Mouse (Mus musculus) hindbrain, embryonic 12.5 days (tissue): Measurements from ENCODE around the gene Gm14214. TPM values are rescaled to one million over a fixed set of nuclear protein-coding genes. Genes with fewer than 3 reads are reported as not detected.

ENCODE experiments used
- ATAC-seq: fragments of 200-750 bp; cut with Nextera tagmentation; 2 replicates; pipeline ENCODE4 v1.8.0; 2017; ENCODE audit warnings: moderate TSS enrichment; ENCODE audit not compliant: low FRiP score
- H3K27ac ChIP-seq: fragments of 300-500 bp; sonication (generic); 2 replicates; pipeline ENCODE4 v1.5.1; 2016; ENCODE audit warnings: mild to moderate bottlenecking
- H3K27me3 ChIP-seq: fragments of 300-500 bp; sonication (generic); 2 replicates; pipeline ENCODE4 v1.6.1; 2016; ENCODE audit warnings: mild to moderate bottlenecking
- H3K36me3 ChIP-seq: fragments of 300-500 bp; sonication (generic); 2 replicates; pipeline ENCODE4 v1.6.1; 2016; ENCODE audit warnings: mild to moderate bottlenecking
- H3K4me1 ChIP-seq: fragments of 300-500 bp; sonication (generic); 2 replicates; pipeline ENCODE4 v1.6.1; 2016
- H3K4me2 ChIP-seq: fragments of 300-500 bp; sonication (generic); replicated peaks from 2 replicates; pipeline ENCODE4 v1.6.1; 2016; ENCODE audit warnings: mild to moderate bottlenecking
- H3K4me3 ChIP-seq: fragments of 300-500 bp; sonication (generic); 2 replicates; pipeline ENCODE4 v1.5.1; 2016; ENCODE audit warnings: mild to moderate bottlenecking
- H3K9ac ChIP-seq: fragments of 300-500 bp; sonication (generic); 2 replicates; pipeline ENCODE4 v1.6.1; 2016; ENCODE audit warnings: mild to moderate bottlenecking, moderate library complexity
- H3K9me3 ChIP-seq: fragments of 300-500 bp; sonication (generic); replicated peaks from 2 replicates; pipeline ENCODE4 v1.6.1; 2016; ENCODE audit warnings: mild to moderate bottlenecking
- WGBS: fragments of 180-500 bp; shearing (Covaris S2); methylation state at CpG from one replicate; pipeline ENCODE4 v1.1.7; 2016; 5-methylcytosine and 5-hydroxymethylcytosine counted together
- polyA plus RNA-seq: library from polyadenylated mRNA; unstranded; fragments of >200 nt; fragmentation: Nextera tagmentation; extraction: Ambion mirVana; gene quantifications from 2 replicates; pipeline ENCODE4 v1.2.1, GENCODE M21; 2016

The Gm14214 gene
- polyA plus RNA-seq, 1 experiment from 2014 or later, result not detected

DNA sequence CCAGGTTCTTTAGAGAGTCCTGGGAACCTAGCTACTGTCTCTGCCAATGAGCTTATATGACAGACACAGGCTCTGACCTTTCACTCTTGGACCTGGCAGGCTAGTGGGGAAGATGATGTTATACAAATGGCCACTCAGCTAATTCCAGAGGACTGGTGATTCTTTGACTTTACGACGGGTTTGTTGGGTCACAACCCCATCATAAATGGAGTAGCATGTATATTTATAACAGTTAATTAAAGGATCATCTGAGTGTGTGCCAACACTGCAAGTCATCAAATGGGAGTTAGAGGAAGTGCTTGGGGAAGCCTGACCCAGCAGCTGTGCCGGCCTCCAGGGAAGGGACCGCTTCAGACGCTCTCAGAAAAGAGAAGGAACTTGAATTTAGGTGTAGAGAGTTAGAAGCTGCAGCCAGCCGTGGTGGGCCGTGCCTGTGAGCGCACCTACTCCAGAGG is 4.2 kb downstream of the Gm14214 start:
- Histone ChIP-seq H3K36me3 (no peaks in the 10 kb centered on the region), H3K9me3 (peaks cover 4% of the 10 kb centered on the region; the same call in 1 of the 2 replicates), H3K4me2 (no peak overlapping the region), H3K4me3 (no peak overlapping the region), H3K27me3 (no peaks in the 10 kb centered on the region), H3K4me1 (0 out of 2 replicates have a peak, but pooled peaks cover 2% of the 10 kb centered on the region), H3K27ac (no peak overlapping the region), H3K9ac (no peak overlapping the region)
- WGBS, result 82% methylated on average over 8 of the region's 8 CpGs
- no peak for ATAC-seq

DNA sequence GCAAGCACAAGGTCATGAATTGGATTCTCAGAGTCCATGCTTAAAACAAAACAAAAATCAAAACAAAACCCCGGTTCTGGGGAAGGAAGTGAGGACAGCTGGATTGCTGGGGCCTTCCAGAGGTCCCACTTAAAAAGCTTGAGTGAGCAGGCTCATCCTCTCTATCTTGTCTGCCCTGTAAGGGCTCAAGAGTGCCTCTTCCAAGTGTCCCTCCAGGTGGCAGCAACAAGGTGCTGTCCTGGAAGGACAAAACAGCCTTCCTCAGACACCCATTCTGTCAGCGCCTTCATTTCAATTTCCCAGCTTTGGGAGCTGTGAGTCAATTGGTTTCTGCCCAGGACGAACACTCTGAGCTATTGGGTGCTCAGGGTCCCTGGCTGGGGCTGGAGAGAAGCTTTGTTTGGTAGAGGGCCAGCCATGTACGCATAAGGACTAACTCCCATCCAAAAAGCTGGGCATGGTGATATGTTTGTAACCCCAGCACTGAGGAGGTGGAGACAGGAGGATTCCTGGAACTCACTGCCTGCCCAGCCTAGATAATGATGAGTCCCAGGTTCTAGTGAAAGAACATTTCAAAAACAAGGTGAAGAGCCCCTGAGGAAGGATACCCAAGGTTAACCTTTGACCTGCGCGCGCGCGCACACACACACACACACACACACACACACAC is 4.9 kb downstream of the Gm14214 start:
- Histone ChIP-seq H3K4me1 (0 out of 2 replicates have a peak, but pooled peaks cover 2% of the 10 kb centered on the region), H3K4me2 (no peak overlapping the region), H3K27me3 (no peaks in the 10 kb centered on the region), H3K27ac (no peak overlapping the region), H3K36me3 (no peaks in the 10 kb centered on the region), H3K4me3 (no peak overlapping the region), H3K9ac (no peak overlapping the region), H3K9me3 (peaks cover 8% of the 10 kb centered on the region; the same call in 1 of the 2 replicates)
- ATAC-seq, result no peak
- 81% methylated on average over 9 of the region's 9 CpGs for WGBS

GRCm38 (mm10) chr2:154763226-154763625 is 6.6 kb downstream of the Gm14214 start:
- WGBS, result 89% methylated on average over 3 of the region's 3 CpGs
- H3K9me3 ChIP-seq, result peaks cover 8% of the 10 kb centered on the region; the same call in 1 of the 2 replicates
- H3K4me2 ChIP-seq, result no peak overlapping the region
- H3K36me3 ChIP-seq, result no peaks in the 10 kb centered on the region
- ATAC-seq, result no peak
- H3K4me1 ChIP-seq, result no peaks in the 10 kb centered on the region
- no peak overlapping the region for H3K27ac ChIP-seq
- H3K9ac ChIP-seq, result no peak overlapping the region
- no peak overlapping the region for H3K4me3 ChIP-seq
- H3K27me3 ChIP-seq, result no peaks in the 10 kb centered on the region

DNA sequence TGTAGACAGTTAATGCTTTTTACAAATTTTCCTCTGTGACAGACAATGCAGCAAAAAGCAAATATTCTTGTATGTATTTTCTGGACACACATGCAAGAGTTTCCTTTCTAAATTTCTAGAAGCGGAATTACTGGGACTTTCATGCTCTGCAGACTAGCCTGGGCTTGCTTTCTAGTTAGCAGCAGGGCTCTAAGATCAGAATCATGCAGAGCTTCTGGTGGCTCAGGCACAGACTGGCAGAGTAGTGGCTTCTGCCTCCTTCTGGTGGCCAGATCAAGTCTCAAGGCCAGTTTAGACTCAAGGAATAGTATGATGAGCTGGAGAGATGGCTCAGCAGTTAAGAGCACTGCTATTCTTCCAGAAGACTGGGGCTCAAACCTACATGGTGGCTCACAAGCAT is 11.4 kb downstream of the Gm14214 start:
- Histone ChIP-seq H3K36me3 (no peaks in the 10 kb centered on the region), H3K9me3 (peaks cover 8% of the 10 kb centered on the region; the same call in 1 of the 2 replicates), H3K4me3 (no peak overlapping the region), H3K9ac (no peak overlapping the region), H3K4me2 (no peak overlapping the region), H3K27ac (no peak overlapping the region), H3K4me1 (no peaks in the 10 kb centered on the region), H3K27me3 (no peaks in the 10 kb centered on the region)
- ATAC-seq, result no peak
- WGBS, result 85% methylated on average over 1 of the region's 1 CpGs

GRCm38 (mm10) chr2:154757691-154758090 is 12.1 kb downstream of the Gm14214 start:
- Histone ChIP-seq H3K27ac (no peak overlapping the region), H3K27me3 (no peaks in the 10 kb centered on the region), H3K9ac (no peak overlapping the region), H3K4me3 (no peak overlapping the region), H3K9me3 (peaks cover 8% of the 10 kb centered on the region; the same call in 1 of the 2 replicates), H3K4me2 (no peak overlapping the region), H3K4me1 (no peaks in the 10 kb centered on the region), H3K36me3 (no peaks in the 10 kb centered on the region)
- WGBS, result 83% methylated on average over 5 of the region's 5 CpGs
- no peak for ATAC-seq

- 59% methylated on average over 6 of the region's 6 CpGs for WGBS
- Histone ChIP-seq H3K27me3 (no peaks in the 10 kb centered on the region), H3K36me3 (no peaks in the 10 kb centered on the region), H3K4me2 (no peak overlapping the region), H3K9ac (no peak overlapping the region), H3K9me3 (peaks cover 6% of the 10 kb centered on the region; the same call in 1 of the 2 replicates), H3K4me1 (no peaks in the 10 kb centered on the region; the same call in 1 of the 2 replicates), H3K4me3 (no peak overlapping the region), H3K27ac (no peak overlapping the region)
- no peak for ATAC-seq
These were observed 14.0 kb downstream of the Gm14214 start for GRCm38 (mm10) chr2:154755791-154756190.

- H3K9ac ChIP-seq, result no peak overlapping the region
- peaks cover 10% of the 10 kb centered on the region for H3K4me1 ChIP-seq
- no peak overlapping the region for H3K27ac ChIP-seq
- 90% methylated on average over 2 of the region's 2 CpGs for WGBS
- no peak overlapping the region for H3K4me3 ChIP-seq
- H3K27me3 ChIP-seq, result no peaks in the 10 kb centered on the region
- H3K9me3 ChIP-seq, result no peaks in the 10 kb centered on the region
- no peaks in the 10 kb centered on the region for H3K36me3 ChIP-seq
- no peak overlapping the region for H3K4me2 ChIP-seq
- no peak for ATAC-seq
These were observed 15.7 kb downstream of the Gm14214 start for GRCm38 (mm10) chr2:154754068-154754560.

DNA sequence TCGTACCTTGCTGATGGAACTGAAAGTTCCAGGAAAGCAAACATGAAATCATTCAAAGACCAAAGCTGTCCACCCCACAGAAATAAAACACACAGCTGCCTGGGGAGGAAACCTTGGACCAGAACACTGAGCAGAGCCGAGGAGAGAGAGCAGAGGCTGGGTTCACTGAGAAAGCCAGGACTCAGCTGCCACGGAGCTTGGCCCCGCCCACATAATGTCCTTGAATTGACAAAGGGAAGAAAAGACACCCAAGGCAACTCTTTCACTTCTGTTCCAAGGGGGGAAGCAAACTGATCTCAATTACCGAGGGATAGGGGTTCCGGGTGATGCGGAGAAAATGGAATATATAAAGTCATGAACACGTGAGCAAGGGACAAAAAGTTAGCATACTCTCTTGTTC is 17.9 kb downstream of the Gm14214 start:
- Histone ChIP-seq H3K9me3 (no peaks in the 10 kb centered on the region), H3K27ac (no peak overlapping the region), H3K4me3 (no peak overlapping the region), H3K4me1 (peaks cover 15% of the 10 kb centered on the region), H3K27me3 (no peaks in the 10 kb centered on the region), H3K4me2 (no peak overlapping the region), H3K36me3 (no peaks in the 10 kb centered on the region), H3K9ac (no peak overlapping the region)
- no peak for ATAC-seq
- WGBS, result 51% methylated on average over 8 of the region's 8 CpGs

DNA sequence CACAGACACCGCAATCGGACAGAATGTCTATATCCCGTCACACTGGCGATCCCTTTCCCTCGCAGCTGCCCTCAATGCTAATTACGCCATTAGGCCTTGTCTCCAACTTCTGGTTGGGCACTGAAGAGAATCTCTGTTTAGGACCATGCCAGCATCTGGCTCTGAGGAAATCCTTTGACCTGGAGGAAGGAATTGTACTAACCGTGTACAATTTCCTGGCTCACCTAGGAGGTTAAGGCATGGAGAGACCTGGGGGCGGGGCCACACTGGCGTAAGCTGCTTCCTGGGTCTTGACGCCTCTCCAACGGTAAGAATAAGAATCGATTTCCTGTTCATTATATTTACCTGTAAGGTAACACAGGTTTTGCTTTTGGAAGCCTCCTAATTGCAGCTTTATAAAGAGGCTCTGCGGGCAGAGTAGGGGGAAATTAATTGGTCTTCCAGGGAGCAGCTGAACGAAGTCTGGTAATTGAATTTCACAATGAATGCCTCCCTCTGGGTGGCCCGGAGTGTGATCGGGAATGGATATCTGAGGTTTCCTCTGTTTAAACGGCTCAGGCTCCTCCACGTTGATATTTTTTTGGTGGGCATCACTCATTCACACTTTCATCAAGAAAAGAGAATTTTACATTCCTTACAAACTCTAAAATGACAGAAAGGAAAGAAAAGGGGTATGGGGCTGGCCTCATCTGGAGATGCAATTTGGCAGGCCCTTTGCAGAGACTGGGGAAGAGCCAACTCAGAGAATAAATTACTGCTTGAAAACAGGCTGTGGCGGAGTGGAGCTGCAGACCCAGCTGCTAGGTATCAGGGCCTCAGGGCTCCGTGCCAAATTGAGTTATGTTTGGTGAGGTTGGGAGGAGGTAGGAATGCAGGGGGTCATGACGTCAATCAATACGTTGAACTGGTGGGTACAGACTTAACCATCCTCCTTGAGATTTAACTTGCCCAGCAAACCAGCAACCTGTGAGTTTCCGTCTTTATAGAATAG is 20.5 kb downstream of the Gm14214 start:
- Histone ChIP-seq H3K9me3 (no peaks in the 10 kb centered on the region), H3K4me3 (no peak overlapping the region), H3K27me3 (no peaks in the 10 kb centered on the region), H3K4me2 (peak overlapping the region; percentile 3; the same call in 1 of the 2 replicates), H3K27ac (peak overlapping the region; percentile 68), H3K9ac (no peak overlapping the region), H3K36me3 (no peaks in the 10 kb centered on the region), H3K4me1 (peaks cover 15% of the 10 kb centered on the region)
- WGBS, result 57% methylated on average over 23 of the region's 23 CpGs
- ATAC-seq, result peak; percentile 71

DNA sequence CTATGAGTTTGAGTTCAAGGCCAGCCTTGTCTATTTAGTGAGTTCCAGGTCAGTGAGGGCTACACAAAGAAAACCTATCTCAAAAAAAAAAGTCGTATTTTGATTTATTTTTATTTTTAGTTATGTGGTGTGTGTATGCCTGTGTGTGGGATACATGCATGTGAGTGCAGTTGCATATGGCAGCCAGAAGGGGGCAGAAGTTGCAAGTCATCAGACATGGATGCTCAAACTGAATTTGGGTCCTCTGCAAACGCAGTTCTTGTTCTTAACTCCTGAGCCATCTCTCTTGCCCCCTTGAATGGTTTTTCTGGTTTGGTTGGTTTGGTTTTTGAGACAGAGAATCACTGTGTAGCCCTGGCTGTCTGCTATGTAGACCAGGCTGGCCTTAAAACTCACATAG is 21.4 kb downstream of the Gm14214 start:
- no peaks in the 10 kb centered on the region for H3K36me3 ChIP-seq
- H3K27me3 ChIP-seq, result no peaks in the 10 kb centered on the region
- H3K4me3 ChIP-seq, result no peak overlapping the region
- 88% methylated on average over 2 of the region's 2 CpGs for WGBS
- H3K4me2 ChIP-seq, result no peak overlapping the region
- no peaks in the 10 kb centered on the region for H3K9me3 ChIP-seq
- H3K9ac ChIP-seq, result no peak overlapping the region
- no peak overlapping the region for H3K27ac ChIP-seq
- no peak for ATAC-seq
- peaks cover 20% of the 10 kb centered on the region for H3K4me1 ChIP-seq

- WGBS, result 56% methylated on average over 4 of the region's 4 CpGs
- Histone ChIP-seq H3K4me1 (peaks cover 8% of the 10 kb centered on the region), H3K9me3 (no peaks in the 10 kb centered on the region), H3K9ac (no peak overlapping the region), H3K36me3 (no peaks in the 10 kb centered on the region), H3K27me3 (no peaks in the 10 kb centered on the region; the same call in 1 of the 2 replicates), H3K4me2 (no peak overlapping the region), H3K27ac (no peak overlapping the region), H3K4me3 (no peak overlapping the region)
- no peak for ATAC-seq
These were observed 25.9 kb downstream of the Gm14214 start for GRCm38 (mm10) chr2:154743915-154744314.
